In genomic region chr1:32258942-32259341, GRCm38 (mm10) we compare ENCODE assay signal across 29 mouse cellular contexts.
DNase-seq lines count a peak whose midpoint lies in the region; ATAC-seq and TF ChIP-seq lines count a peak whose summit lies in the region.
"Had no signal": no experiment of that assay in that cellular context is flagged by ENCODE, and none has a peak within 500 bp of the region (broad histone marks: within the 10 kb centered on the region; RNA-seq: fewer than 3 reads in every experiment).

No protein-coding gene starts in this region.

- H3K27ac ChIP-seq in forebrain, embryonic 15.5 days (replicated peaks) = no peak overlapping the region
- no peak overlapping the region for H3K27ac ChIP-seq in forebrain, embryonic 11.5 days (ENCODE audit: low read depth, low read length)
- no peak overlapping the region for H3K27ac ChIP-seq in midbrain, embryonic 14.5 days (replicated peaks; ENCODE audit: low read depth, low read length)
- H3K27ac ChIP-seq in midbrain, embryonic 10.5 days (replicated peaks) = no peak overlapping the region
- no peak overlapping the region for H3K27ac ChIP-seq in forebrain, embryonic 16.5 days (ENCODE audit: low read length)
- H3K27ac ChIP-seq: embryonic facial prominence, embryonic 10.5 days; embryonic facial prominence, embryonic 13.5 days; heart, embryonic 15.5 days; hindbrain, embryonic 10.5 days; hindbrain, embryonic 15.5 days had no signal

- no peak overlapping the region for H3K4me3 ChIP-seq in forebrain, embryonic 15.5 days
- H3K4me3 ChIP-seq in forebrain, embryonic 11.5 days (ENCODE audit: low read depth, low read length) = no peak overlapping the region
- H3K4me3 ChIP-seq in midbrain, embryonic 14.5 days (replicated peaks; ENCODE audit: low read depth, low read length) = no peak overlapping the region
- no peak overlapping the region for H3K4me3 ChIP-seq in midbrain, embryonic 10.5 days
- H3K4me3 ChIP-seq in forebrain, embryonic 16.5 days (replicated peaks; ENCODE audit: low read length) = no peak overlapping the region
- H3K4me3 ChIP-seq: embryonic facial prominence, embryonic 10.5 days; embryonic facial prominence, embryonic 13.5 days; erythroblast, embryonic 14.5 days; heart, embryonic 12.5 days; heart, embryonic 15.5 days; hindbrain, embryonic 10.5 days; hindbrain, embryonic 15.5 days had no signal

- DNase-seq in forebrain, embryonic 11.5 days (ENCODE audit: low spot score) = no peak
- no peak for DNase-seq in midbrain, embryonic 14.5 days
- no peak for DNase-seq in midbrain, embryonic 10.5 days (ENCODE audit: low spot score)
- peak; percentile 37 for DNase-seq in brain, embryonic 14.5 days (ENCODE audit: low read depth)
- no peak for DNase-seq in gastrocnemius, adult 18-20 months (ENCODE audit: low spot score)
- DNase-seq: adrenal gland, adult 2 months; adrenal gland, postnatal 14 days; cerebellum, adult 11-12 months; cerebellum, adult 8-10 months; cerebellum, postnatal 10 days; cerebellum, postnatal 36 days; embryo, embryonic 11 days; gastrocnemius, postnatal 25 days; heart, adult 18-20 months; heart, postnatal 10 days; heart, postnatal 36 days; kidney, adult 18-20 months had no signal

- H3K4me1 ChIP-seq in forebrain, embryonic 15.5 days = no peaks in the 10 kb centered on the region
- no peaks in the 10 kb centered on the region for H3K4me1 ChIP-seq in forebrain, embryonic 11.5 days (replicated peaks; ENCODE audit: control insufficient read depth, insufficient read depth, low read length)
- H3K4me1 ChIP-seq in midbrain, embryonic 14.5 days (ENCODE audit: control insufficient read depth, insufficient read depth, low read length) = no peaks in the 10 kb centered on the region
- no peaks in the 10 kb centered on the region for H3K4me1 ChIP-seq in midbrain, embryonic 10.5 days
- no peaks in the 10 kb centered on the region for H3K4me1 ChIP-seq in forebrain, embryonic 16.5 days (replicated peaks; ENCODE audit: control insufficient read depth, insufficient read depth, low read length)
- H3K4me1 ChIP-seq: embryonic facial prominence, embryonic 10.5 days; embryonic facial prominence, embryonic 13.5 days; heart, embryonic 12.5 days; heart, embryonic 15.5 days; hindbrain, embryonic 10.5 days; hindbrain, embryonic 15.5 days had no signal

- H3K9me3 ChIP-seq in forebrain, embryonic 15.5 days = no peaks in the 10 kb centered on the region
- no peaks in the 10 kb centered on the region for H3K9me3 ChIP-seq in forebrain, embryonic 11.5 days (ENCODE audit: control insufficient read depth, low read length)
- H3K9me3 ChIP-seq in midbrain, embryonic 14.5 days (ENCODE audit: control insufficient read depth, low read length) = no peaks in the 10 kb centered on the region
- no peaks in the 10 kb centered on the region for H3K9me3 ChIP-seq in midbrain, embryonic 10.5 days (replicated peaks)
- H3K9me3 ChIP-seq in forebrain, embryonic 16.5 days (ENCODE audit: control insufficient read depth, low read length) = no peaks in the 10 kb centered on the region
- H3K9me3 ChIP-seq: embryonic facial prominence, embryonic 10.5 days; embryonic facial prominence, embryonic 13.5 days; heart, embryonic 12.5 days; heart, embryonic 15.5 days; hindbrain, embryonic 10.5 days; hindbrain, embryonic 15.5 days had no signal

- no peak overlapping the region for H3K9ac ChIP-seq in forebrain, embryonic 15.5 days (replicated peaks)
- no peak overlapping the region for H3K9ac ChIP-seq in forebrain, embryonic 11.5 days (ENCODE audit: low read length)
- H3K9ac ChIP-seq in midbrain, embryonic 14.5 days (replicated peaks; ENCODE audit: low read length) = no peak overlapping the region
- H3K9ac ChIP-seq in forebrain, embryonic 16.5 days (replicated peaks; ENCODE audit: low read depth, low read length) = no peak overlapping the region
- H3K9ac ChIP-seq: embryonic facial prominence, embryonic 13.5 days; heart, embryonic 12.5 days; heart, embryonic 15.5 days; hindbrain, embryonic 15.5 days had no signal

- peak; percentile 60; the same call in 1 of the 2 replicates for ATAC-seq in forebrain, embryonic 15.5 days (replicated peaks)
- no peak for ATAC-seq in forebrain, embryonic 11.5 days (replicated peaks; ENCODE audit: low FRiP score)
- peak; percentile 27; the same call in 1 of the 2 replicates for ATAC-seq in midbrain, embryonic 14.5 days (ENCODE audit: low FRiP score, low TSS enrichment)
- peak; percentile 71 for ATAC-seq in forebrain, embryonic 16.5 days
- ATAC-seq: CD4-positive, CD25-positive, alpha-beta regulatory T cell, adult 4 months; inflammation-experienced regulatory T-cells, adult 6 months; intestine, embryonic 16.5 days had no signal

- WGBS in forebrain, embryonic 15.5 days = 93% methylated on average over 3 of the region's 3 CpGs
- WGBS in forebrain, embryonic 11.5 days = 89% methylated on average over 3 of the region's 3 CpGs
- 89% methylated on average over 3 of the region's 3 CpGs for WGBS in midbrain, embryonic 14.5 days
- WGBS in midbrain, embryonic 10.5 days = 95% methylated on average over 3 of the region's 3 CpGs
- 78% methylated on average over 3 of the region's 3 CpGs for WGBS in forebrain, embryonic 16.5 days

- no peak for TF ChIP-seq POLR2A in brain, embryonic 14.5 days (IDR thresholded peaks at IDR 0.05; ENCODE audit: borderline replicate concordance, extremely low read depth, insufficient read depth, insufficient read length, poor library complexity, severe bottlenecking)

- no peaks in the 10 kb centered on the region for H3K27me3 ChIP-seq in forebrain, embryonic 15.5 days
- no peaks in the 10 kb centered on the region for H3K27me3 ChIP-seq in forebrain, embryonic 11.5 days (ENCODE audit: control insufficient read depth, insufficient read depth, low read length)
- no peaks in the 10 kb centered on the region for H3K27me3 ChIP-seq in midbrain, embryonic 14.5 days (ENCODE audit: control insufficient read depth, insufficient read depth, low read length)
- H3K27me3 ChIP-seq in midbrain, embryonic 10.5 days (ENCODE audit: low read depth, poor library complexity, severe bottlenecking) = no peaks in the 10 kb centered on the region
- H3K27me3 ChIP-seq in forebrain, embryonic 16.5 days (replicated peaks; ENCODE audit: control insufficient read depth, insufficient read depth, low read length) = no peaks in the 10 kb centered on the region
- H3K27me3 ChIP-seq: embryonic facial prominence, embryonic 13.5 days; heart, embryonic 12.5 days; heart, embryonic 15.5 days; hindbrain, embryonic 15.5 days had no signal

- no peak overlapping the region for H3K4me2 ChIP-seq in forebrain, embryonic 15.5 days (replicated peaks)
- no peak overlapping the region for H3K4me2 ChIP-seq in forebrain, embryonic 11.5 days (ENCODE audit: low read depth, low read length, severe bottlenecking)
- no peak overlapping the region for H3K4me2 ChIP-seq in midbrain, embryonic 14.5 days (ENCODE audit: low read length)
- no peak overlapping the region for H3K4me2 ChIP-seq in forebrain, embryonic 16.5 days (ENCODE audit: low read length)
- H3K4me2 ChIP-seq: embryonic facial prominence, embryonic 13.5 days; heart, embryonic 12.5 days; heart, embryonic 15.5 days; hindbrain, embryonic 15.5 days had no signal

- no peak for TF ChIP-seq CTCF in brain, embryonic 14.5 days (IDR thresholded peaks at IDR 0.05; ENCODE audit: borderline replicate concordance, extremely low read depth, insufficient read depth, insufficient read length)

- H3K36me3 ChIP-seq in forebrain, embryonic 15.5 days = no peaks in the 10 kb centered on the region
- no peaks in the 10 kb centered on the region for H3K36me3 ChIP-seq in forebrain, embryonic 11.5 days (ENCODE audit: control insufficient read depth, insufficient read depth, low read length)
- no peaks in the 10 kb centered on the region for H3K36me3 ChIP-seq in midbrain, embryonic 14.5 days (ENCODE audit: control insufficient read depth, insufficient read depth, low read length)
- no peaks in the 10 kb centered on the region for H3K36me3 ChIP-seq in midbrain, embryonic 10.5 days
- no peaks in the 10 kb centered on the region for H3K36me3 ChIP-seq in forebrain, embryonic 16.5 days (ENCODE audit: control insufficient read depth, insufficient read depth)
- H3K36me3 ChIP-seq: embryonic facial prominence, embryonic 10.5 days; embryonic facial prominence, embryonic 13.5 days; heart, embryonic 12.5 days; heart, embryonic 15.5 days; hindbrain, embryonic 10.5 days; hindbrain, embryonic 15.5 days had no signal
